Mouse (Mus musculus): ENCODE data around the gene Trim21. TPM values are rescaled to one million over a fixed set of nuclear protein-coding genes. Genes with fewer than 3 reads are reported as not detected.

Trim21 gene
- 0.56 and 0.67 TPM in 2 replicates for polyA plus RNA-seq (2015; fragmentation: Nextera tagmentation; extraction: Ambion mirVana)

DNA sequence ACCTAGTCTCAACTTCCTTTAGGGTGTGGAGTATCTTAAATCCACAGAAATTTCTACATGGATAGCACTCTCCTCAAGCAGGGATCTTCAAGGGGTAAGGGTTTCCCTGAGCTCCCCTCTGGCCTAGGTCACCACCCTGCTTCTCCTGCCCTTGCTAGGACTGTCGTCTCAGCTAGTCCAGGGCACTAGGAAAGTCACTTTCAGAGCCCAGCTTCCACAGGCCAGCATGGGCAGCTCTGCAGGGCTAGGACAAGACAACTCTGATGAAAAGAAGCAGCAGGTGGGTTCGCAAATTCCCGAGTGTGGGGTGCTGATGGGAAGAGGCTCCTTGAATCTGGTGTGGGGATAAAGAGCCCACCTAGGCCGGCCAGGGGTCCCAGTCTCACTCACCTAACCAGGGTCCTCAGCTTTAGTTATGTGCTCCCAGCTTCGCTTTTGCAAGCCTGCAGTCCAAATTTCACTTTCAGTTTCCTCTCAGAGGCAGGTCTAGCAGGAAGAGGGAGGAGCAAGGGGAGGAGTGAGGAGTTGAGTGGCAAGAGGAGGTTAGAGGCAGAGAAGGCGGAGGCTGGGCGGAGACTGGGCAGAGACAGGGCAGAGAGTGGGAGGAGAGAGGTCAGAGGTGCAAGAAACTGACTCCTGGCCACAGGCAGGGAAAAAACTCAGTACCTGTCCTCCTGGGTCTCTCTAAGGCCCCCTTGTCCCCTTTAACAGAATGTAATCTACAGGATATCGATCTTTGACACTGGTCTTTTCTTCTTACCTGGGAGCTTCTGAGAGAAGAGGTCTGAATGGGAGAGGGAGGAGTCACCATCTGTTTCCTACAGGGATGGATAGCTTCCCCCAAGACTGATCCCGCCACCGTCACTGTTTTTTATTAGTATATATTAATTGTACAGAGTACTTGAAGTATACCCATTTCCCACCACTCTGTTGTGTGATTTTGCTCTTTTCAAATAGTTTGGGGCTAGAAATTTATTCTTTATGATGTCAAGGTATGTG is at the start of gene Trim21:
TSS of gene Trim21 (minus strand) at position 488 of the 999 bp plus-strand sequence.
- Histone ChIP-seq H3K4me1 (peaks cover 8% of the 10 kb centered on the region), H3K27me3 (no peaks in the 10 kb centered on the region), H3K4me3 (peak within 1 kb of the TSS; percentile 51), H3K9ac (peak within 1 kb of the TSS; percentile 71), H3K4me2 (peak within 1 kb of the TSS; percentile 71), H3K27ac (no peak within 1 kb of the TSS), H3K36me3 (no peaks in the 10 kb centered on the region), H3K9me3 (no peaks in the 10 kb centered on the region)
- WGBS, result 18% methylated on average over 10 of the region's 10 CpGs
- peak; percentile 86; the same call in 1 of the 2 replicates for ATAC-seq (ENCODE audit: insufficient number of reproducible peaks, insufficient read depth, low FRiP score, low TSS enrichment, low read depth)

- no peaks in the 10 kb centered on the region for H3K4me1 ChIP-seq
- H3K4me3 ChIP-seq, result no peak within 1 kb of the TSS
- no peak for ATAC-seq (ENCODE audit: insufficient number of reproducible peaks, insufficient read depth, low FRiP score, low TSS enrichment, low read depth)
- H3K9ac ChIP-seq, result no peak within 1 kb of the TSS
- no peak within 1 kb of the TSS for H3K27ac ChIP-seq
- no peaks in the 10 kb centered on the region for H3K9me3 ChIP-seq
- H3K27me3 ChIP-seq, result no peaks in the 10 kb centered on the region
- 40% methylated on average over 1 of the region's 1 CpGs for WGBS
- H3K36me3 ChIP-seq, result no peaks in the 10 kb centered on the region
- no peak within 1 kb of the TSS for H3K4me2 ChIP-seq
Measured at GRCm38 (mm10) chr7:102597378-102598031, 32.2 kb upstream of the Trim21 start, which contains the start of gene Olfr552. Olfr552 (plus strand) TSS chr7:102597770.

- Histone ChIP-seq H3K4me2 (no peak within 1 kb of the TSS), H3K4me3 (no peak within 1 kb of the TSS), H3K27ac (no peak within 1 kb of the TSS), H3K9ac (no peak within 1 kb of the TSS), H3K36me3 (no peaks in the 10 kb centered on the region), H3K9me3 (no peaks in the 10 kb centered on the region), H3K27me3 (no peaks in the 10 kb centered on the region), H3K4me1 (no peaks in the 10 kb centered on the region)
- WGBS, result 83% methylated on average over 3 of the region's 3 CpGs
- ATAC-seq (ENCODE audit: insufficient number of reproducible peaks, insufficient read depth, low FRiP score, low TSS enrichment, low read depth), result no peak
Measured at GRCm38 (mm10) chr7:102591786-102592185, 26.5 kb upstream of the Trim21 start, which contains the start of gene Olfr551. Olfr551 (minus strand) TSS chr7:102591886.

- Histone ChIP-seq H3K36me3 (no peaks in the 10 kb centered on the region), H3K4me1 (no peaks in the 10 kb centered on the region), H3K27me3 (no peaks in the 10 kb centered on the region), H3K4me2 (no peak overlapping the region), H3K27ac (no peak overlapping the region), H3K9me3 (no peaks in the 10 kb centered on the region), H3K4me3 (no peak overlapping the region), H3K9ac (no peak overlapping the region)
- ATAC-seq (ENCODE audit: insufficient number of reproducible peaks, insufficient read depth, low FRiP score, low TSS enrichment, low read depth), result no peak
- 64% methylated on average over 6 of the region's 6 CpGs for WGBS
Measured at GRCm38 (mm10) chr7:102575998-102576397, 10.7 kb upstream of the Trim21 start.

GRCm38 (mm10) chr7:102573174-102573830 is 8.0 kb upstream of the Trim21 start:
- H3K27me3 ChIP-seq, result no peaks in the 10 kb centered on the region
- WGBS, result 77% methylated on average over 3 of the region's 3 CpGs
- no peak overlapping the region for H3K9ac ChIP-seq
- no peak overlapping the region for H3K27ac ChIP-seq
- no peak overlapping the region for H3K4me2 ChIP-seq
- H3K4me1 ChIP-seq, result no peaks in the 10 kb centered on the region
- no peaks in the 10 kb centered on the region for H3K9me3 ChIP-seq
- H3K36me3 ChIP-seq, result no peaks in the 10 kb centered on the region
- no peak overlapping the region for H3K4me3 ChIP-seq
- no peak for ATAC-seq (ENCODE audit: insufficient number of reproducible peaks, insufficient read depth, low FRiP score, low TSS enrichment, low read depth)

GRCm38 (mm10) chr7:102571142-102571541 is 5.9 kb upstream of the Trim21 start, which contains the start of gene Olfr550:
Olfr550 (plus strand) TSS chr7:102571442.
- no peaks in the 10 kb centered on the region for H3K36me3 ChIP-seq
- H3K27me3 ChIP-seq, result no peaks in the 10 kb centered on the region
- no peak for ATAC-seq (ENCODE audit: insufficient number of reproducible peaks, insufficient read depth, low FRiP score, low TSS enrichment, low read depth)
- no peaks in the 10 kb centered on the region for H3K4me1 ChIP-seq
- no peak within 1 kb of the TSS for H3K9ac ChIP-seq
- 93% methylated on average over 8 of the region's 8 CpGs for WGBS
- H3K27ac ChIP-seq, result no peak within 1 kb of the TSS
- H3K9me3 ChIP-seq, result no peaks in the 10 kb centered on the region
- H3K4me3 ChIP-seq, result no peak within 1 kb of the TSS
- no peak within 1 kb of the TSS for H3K4me2 ChIP-seq

DNA sequence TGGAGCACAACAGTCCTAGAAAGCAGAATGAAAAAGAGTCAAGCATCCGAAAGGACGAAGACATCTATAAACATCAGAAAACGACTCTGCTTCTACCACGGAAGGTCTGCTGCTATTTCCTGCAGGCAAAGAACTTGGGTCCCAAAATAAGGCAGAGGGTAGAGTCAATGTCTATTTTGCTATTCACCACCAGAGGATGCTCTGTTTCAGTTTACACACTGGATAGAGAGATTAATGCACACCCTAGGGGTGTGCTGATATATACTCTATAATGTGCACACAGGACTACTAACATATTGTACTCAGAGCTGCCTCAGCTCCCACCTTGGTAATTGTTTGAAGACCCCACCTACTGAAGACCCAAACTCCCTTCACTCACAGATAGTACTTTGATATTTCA is 933 bp upstream of the Trim21 start:
- Histone ChIP-seq H3K9ac (no peak overlapping the region), H3K27me3 (no peaks in the 10 kb centered on the region), H3K4me1 (peaks cover 8% of the 10 kb centered on the region), H3K27ac (no peak overlapping the region), H3K4me2 (no peak overlapping the region), H3K36me3 (no peaks in the 10 kb centered on the region), H3K4me3 (no peak overlapping the region), H3K9me3 (no peaks in the 10 kb centered on the region)
- ATAC-seq (ENCODE audit: insufficient number of reproducible peaks, insufficient read depth, low FRiP score, low TSS enrichment, low read depth), result no peak
- 90% methylated on average over 4 of the region's 4 CpGs for WGBS

DNA sequence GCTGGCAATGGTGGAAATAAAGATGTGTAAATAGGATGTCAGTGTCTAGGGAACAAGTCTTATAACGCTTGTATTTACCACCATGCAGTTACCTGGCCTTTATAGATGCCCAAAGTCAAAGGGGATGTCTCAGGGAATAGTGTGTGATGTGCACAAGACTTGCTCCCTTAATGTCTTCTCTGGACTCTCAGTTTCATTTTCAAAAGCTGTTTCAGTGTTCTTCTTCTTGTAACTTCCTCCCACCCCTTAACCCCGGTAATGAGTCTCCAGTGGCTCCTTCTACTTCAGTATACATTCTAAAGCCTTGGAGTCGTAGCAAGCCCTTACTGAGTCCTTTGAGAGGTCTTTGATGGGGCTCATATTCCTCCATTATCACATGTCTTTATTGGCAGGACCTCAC is 12.0 kb downstream of the Trim21 start:
- 75% methylated on average over 3 of the region's 3 CpGs for WGBS
- Histone ChIP-seq H3K9me3 (no peaks in the 10 kb centered on the region), H3K36me3 (no peaks in the 10 kb centered on the region), H3K4me1 (no peaks in the 10 kb centered on the region), H3K4me3 (no peak overlapping the region), H3K27ac (no peak overlapping the region), H3K4me2 (no peak overlapping the region), H3K9ac (no peak overlapping the region), H3K27me3 (no peaks in the 10 kb centered on the region)
- no peak for ATAC-seq (ENCODE audit: insufficient number of reproducible peaks, insufficient read depth, low FRiP score, low TSS enrichment, low read depth)

DNA sequence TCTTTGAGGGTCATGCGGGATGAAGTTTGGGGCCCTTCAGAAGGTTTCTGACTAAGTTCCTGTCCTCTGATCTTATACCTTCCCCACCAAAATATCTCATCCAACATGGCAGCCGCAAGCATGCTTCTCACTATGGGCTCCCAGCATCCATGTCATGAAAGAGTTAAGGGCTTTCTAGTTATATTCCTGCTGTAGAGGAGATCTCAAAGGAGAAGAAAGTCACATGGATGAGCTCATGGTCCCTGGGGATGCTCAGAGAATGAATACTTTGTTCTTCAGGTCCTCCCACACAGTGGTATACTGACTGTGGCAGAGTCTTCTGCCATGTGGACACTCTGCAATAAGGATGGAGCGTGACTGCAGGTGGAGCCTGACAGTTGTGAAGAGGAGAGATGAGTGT is 15.7 kb downstream of the Trim21 start, which contains the start of gene Olfr549:
TSS of gene Olfr549 (plus strand) at position 301 of the 400 bp plus-strand sequence.
- H3K4me3 ChIP-seq, result no peak within 1 kb of the TSS
- H3K9me3 ChIP-seq, result no peaks in the 10 kb centered on the region
- H3K27ac ChIP-seq, result no peak within 1 kb of the TSS
- no peaks in the 10 kb centered on the region for H3K4me1 ChIP-seq
- no peak within 1 kb of the TSS for H3K9ac ChIP-seq
- no peaks in the 10 kb centered on the region for H3K27me3 ChIP-seq
- H3K36me3 ChIP-seq, result no peaks in the 10 kb centered on the region
- 88% methylated on average over 3 of the region's 3 CpGs for WGBS
- H3K4me2 ChIP-seq, result no peak within 1 kb of the TSS
- no peak for ATAC-seq (ENCODE audit: insufficient number of reproducible peaks, insufficient read depth, low FRiP score, low TSS enrichment, low read depth)

DNA sequence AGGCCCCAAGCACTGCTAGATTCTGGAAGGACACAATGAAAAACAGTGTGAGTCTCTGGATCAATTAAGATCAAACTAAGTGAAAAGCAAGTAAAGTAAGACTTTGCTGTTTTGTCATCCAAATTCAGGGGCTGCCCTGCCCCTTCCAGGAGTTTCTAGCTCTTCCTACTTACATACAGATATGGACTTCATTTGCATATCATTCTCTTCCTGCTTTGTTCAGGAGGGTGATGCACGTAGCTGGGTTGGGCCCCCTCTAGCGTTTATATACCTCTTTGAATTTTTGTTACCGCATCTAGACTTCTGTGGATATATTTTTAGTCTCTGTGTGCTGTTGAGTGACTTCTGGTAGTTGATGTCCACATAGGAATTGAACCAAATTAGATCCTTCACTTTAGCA is 24.0 kb downstream of the Trim21 start:
- no peak overlapping the region for H3K4me3 ChIP-seq
- H3K9me3 ChIP-seq, result no peaks in the 10 kb centered on the region
- H3K9ac ChIP-seq, result no peak overlapping the region
- H3K4me1 ChIP-seq, result no peaks in the 10 kb centered on the region
- WGBS, result 62% methylated on average over 3 of the region's 3 CpGs
- no peaks in the 10 kb centered on the region for H3K36me3 ChIP-seq
- no peaks in the 10 kb centered on the region for H3K27me3 ChIP-seq
- no peak overlapping the region for H3K27ac ChIP-seq
- H3K4me2 ChIP-seq, result no peak overlapping the region
- no peak for ATAC-seq (ENCODE audit: insufficient number of reproducible peaks, insufficient read depth, low FRiP score, low TSS enrichment, low read depth)

DNA sequence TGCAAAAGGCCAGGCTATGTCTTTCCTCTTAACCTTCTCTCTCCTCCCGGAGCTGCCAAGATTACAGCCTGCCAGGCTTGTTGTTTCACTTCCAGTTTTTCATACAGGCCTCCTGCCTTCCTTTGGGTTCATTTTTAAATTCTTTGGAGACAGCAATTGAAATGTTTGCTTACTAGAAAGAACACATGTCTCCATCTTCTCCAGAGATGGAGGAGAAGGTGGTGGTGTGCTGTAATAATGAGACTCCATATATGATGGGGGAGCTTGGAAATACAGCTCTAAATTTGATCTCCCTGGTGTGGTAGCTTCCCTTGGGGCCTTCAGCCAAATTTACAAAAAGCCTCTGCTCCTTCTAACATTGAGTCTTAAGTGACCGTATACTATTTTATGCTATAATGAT is 24.7 kb downstream of the Trim21 start, which contains the start of gene Olfr548-ps1:
TSS of gene Olfr548-ps1 (plus strand) at position 301 of the 400 bp plus-strand sequence.
- ATAC-seq (ENCODE audit: insufficient number of reproducible peaks, insufficient read depth, low FRiP score, low TSS enrichment, low read depth), result no peak
- Histone ChIP-seq H3K9ac (no peak within 1 kb of the TSS), H3K4me2 (no peak within 1 kb of the TSS), H3K36me3 (no peaks in the 10 kb centered on the region), H3K4me1 (no peaks in the 10 kb centered on the region), H3K27me3 (no peaks in the 10 kb centered on the region), H3K4me3 (no peak within 1 kb of the TSS), H3K27ac (no peak within 1 kb of the TSS), H3K9me3 (no peaks in the 10 kb centered on the region)
- WGBS, result 86% methylated on average over 2 of the region's 2 CpGs
